Mouse (Mus musculus) bone marrow macrophage, adult 2 months (primary cell): ENCODE measurements around the gene Tead1.

Experiments
- CTCF ChIP-seq: IDR thresholded peaks from 2 replicates; pipeline ENCODE4 v1.5.1; 2012; ENCODE audit warnings: low read depth, mild to moderate bottlenecking, low read length, moderate library complexity
- POLR2A ChIP-seq: IDR thresholded peaks from 2 replicates; pipeline ENCODE4 v1.6.1; 2012; ENCODE audit warnings: mild to moderate bottlenecking, low read depth, low read length, borderline replicate concordance

- TF ChIP-seq CTCF, result no peak
- no peak for TF ChIP-seq POLR2A
Observed at GRCm38 (mm10) chr7:112659816-112660215, 19.3 kb upstream of the Tead1 start.
